Mouse (Mus musculus) bone marrow, adult 2 months (tissue): ENCODE measurements around the gene Papola.

Experiments
- CTCF ChIP-seq: fragments of 200-500 bp; IDR thresholded peaks from 2 replicates; pipeline ENCODE4 v1.5.1; 2011; ENCODE audit warnings: low read length, control low read depth; ENCODE audit not compliant: control insufficient read depth, insufficient read depth
- POLR2A ChIP-seq: fragments of 200-500 bp; IDR thresholded peaks from 2 replicates; pipeline ENCODE4 v1.6.1; 2011; ENCODE audit warnings: low read depth, mild to moderate bottlenecking, control low read depth, low read length, borderline replicate concordance; ENCODE audit not compliant: control insufficient read depth

DNA sequence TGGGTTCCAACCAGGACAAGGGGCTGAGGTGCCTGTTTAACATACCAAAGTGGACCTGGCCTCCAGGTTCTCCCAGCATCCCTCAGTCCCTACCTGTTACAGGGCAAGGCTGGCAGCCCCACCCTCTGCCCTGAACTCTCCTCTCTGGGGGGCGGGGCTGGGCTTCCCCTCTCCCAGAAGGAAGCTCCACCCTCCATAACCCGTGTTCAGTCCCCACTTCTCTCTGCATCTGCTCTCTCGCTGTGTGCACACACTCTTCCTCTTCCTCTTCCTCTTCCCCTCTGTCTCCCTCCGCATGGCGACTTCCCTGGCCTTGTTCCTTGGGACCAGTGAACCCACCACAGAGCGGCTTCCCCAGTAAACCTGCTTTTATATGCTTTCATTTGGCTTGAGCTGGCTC lies 84.7 kb downstream of the Papola start:
- TF ChIP-seq CTCF (no peak), POLR2A (no peak)
